Mouse (Mus musculus): ENCODE results near the gene Polr3f. TPM values are rescaled to one million over a fixed set of nuclear protein-coding genes. Genes with fewer than 3 reads are reported as not detected.

The Polr3f gene
- polyA plus RNA-seq (2016; fragmentation: Nextera tagmentation; extraction: Ambion mirVana) = 35.1 and 36.1 TPM in 2 replicates

DNA sequence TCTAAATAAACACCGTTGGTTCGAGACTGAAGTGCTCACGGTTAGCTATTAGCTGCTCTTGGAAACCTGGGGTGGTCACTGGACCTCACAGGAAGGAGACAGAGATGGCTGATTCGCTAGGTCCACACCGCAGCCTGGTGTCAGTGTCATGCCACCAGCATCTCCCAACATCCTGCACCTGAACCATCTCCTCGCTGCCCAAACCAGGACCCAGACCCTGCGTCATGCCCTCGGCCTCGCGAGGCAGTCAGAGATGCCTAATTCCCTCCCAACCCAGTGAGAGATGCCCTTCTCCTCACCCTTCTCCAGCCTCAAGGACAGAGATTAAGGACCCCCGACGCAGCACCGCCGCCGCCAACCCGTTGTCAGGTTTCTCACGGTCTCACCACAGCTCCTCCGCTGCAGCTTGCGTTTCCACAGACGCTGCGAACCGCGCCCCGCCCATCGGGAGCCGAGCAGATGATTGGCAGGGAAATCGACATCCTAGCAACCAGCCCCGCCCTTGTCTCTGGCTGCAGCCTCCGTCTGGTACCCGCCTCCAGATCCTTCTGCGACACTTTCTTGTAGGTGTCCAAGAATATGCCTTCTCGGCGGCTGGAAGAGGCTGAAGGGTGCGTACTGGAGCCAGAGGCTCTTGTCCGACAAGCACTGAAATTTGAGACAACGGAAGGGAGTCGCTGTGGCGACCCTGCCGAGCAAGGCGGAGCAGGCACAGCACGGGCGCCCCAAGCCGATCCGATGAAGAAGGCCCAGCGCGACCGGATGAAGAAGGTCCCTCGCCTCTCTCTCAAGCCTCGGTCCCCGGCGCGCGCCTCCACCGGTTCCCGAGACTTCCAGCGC, at the start of gene Polr3f, which contains the start of gene Dzank1:
Gene Polr3f (plus strand): TSS at position 738 of the 840 bp plus-strand sequence.
Gene Dzank1 (minus strand): TSS at position 434 of the 840 bp plus-strand sequence.
- H3K4me1 ChIP-seq = peaks cover 21% of the 10 kb centered on the region
- H3K4me3 ChIP-seq = peak within 1 kb of the TSS; percentile 92
- WGBS = 1% methylated on average over 56 of the region's 56 CpGs

DNA sequence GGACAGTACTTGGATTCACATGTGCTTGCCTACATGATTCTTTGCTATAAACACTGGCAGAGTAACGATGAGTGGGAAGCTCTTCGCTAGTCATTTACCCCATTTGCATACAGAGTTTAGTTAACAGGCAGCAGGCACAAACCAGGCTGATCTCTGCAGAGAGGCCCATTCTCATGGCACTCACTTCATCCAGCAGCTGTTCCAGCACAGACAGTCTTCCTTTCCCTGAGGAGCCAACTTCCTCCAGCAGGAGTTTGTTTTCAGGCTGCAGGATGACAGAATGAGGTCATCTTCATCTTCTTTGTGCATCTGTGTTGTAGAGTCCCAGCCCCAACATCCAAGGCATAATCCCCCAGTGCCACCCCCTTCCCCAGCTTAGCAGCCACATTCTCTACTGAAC, 48.1 kb upstream of the Polr3f start:
- Histone ChIP-seq H3K4me3 (no peak overlapping the region), H3K36me3 (replicated peaks) (no peaks in the 10 kb centered on the region), H3K9me3 (no peaks in the 10 kb centered on the region), H3K4me1 (no peaks in the 10 kb centered on the region), H3K27me3 (ENCODE audit: poor library complexity, severe bottlenecking) (no peaks in the 10 kb centered on the region), H3K27ac (no peak overlapping the region)
- DNase-seq (ENCODE audit: extremely low spot score, low spot score) = no peak
- 89% methylated on average over 2 of the region's 2 CpGs for WGBS

More for the DNA sequence above, at the start of gene Polr3f, which contains the start of gene Dzank1:
- peaks cover 22% of the 10 kb centered on the region for H3K36me3 ChIP-seq (replicated peaks)
- H3K27me3 ChIP-seq (ENCODE audit: poor library complexity, severe bottlenecking) = peaks cover 14% of the 10 kb centered on the region
- peak within 1 kb of the TSS; percentile 90 for H3K27ac ChIP-seq
- peak; percentile 95 for DNase-seq (ENCODE audit: extremely low spot score, low spot score)
- H3K9me3 ChIP-seq = no peaks in the 10 kb centered on the region

DNA sequence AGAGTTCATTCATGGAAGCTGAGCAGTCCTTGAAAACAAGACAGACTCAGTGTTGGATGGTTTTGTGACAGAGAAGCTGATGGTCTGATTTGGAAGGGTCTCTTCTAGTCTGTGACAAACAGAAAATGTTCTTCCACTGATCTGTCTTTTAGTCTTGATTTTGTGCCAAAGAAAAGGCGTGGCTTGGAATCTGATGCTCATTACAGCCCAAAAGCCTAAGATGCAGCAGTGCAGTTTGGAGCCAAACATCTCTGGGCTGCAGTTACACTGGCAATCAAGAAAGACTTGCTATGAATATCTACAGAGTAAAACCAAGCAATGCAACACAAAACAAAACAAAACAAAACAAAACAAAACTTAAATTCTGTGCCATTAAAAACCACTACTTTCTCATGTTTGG, 43.4 kb upstream of the Polr3f start:
- no peak overlapping the region for H3K4me3 ChIP-seq
- 70% methylated on average over 1 of the region's 1 CpGs for WGBS
- no peak for DNase-seq (ENCODE audit: extremely low spot score, low spot score)
- H3K27ac ChIP-seq = no peak overlapping the region
- H3K4me1 ChIP-seq = no peaks in the 10 kb centered on the region
- H3K9me3 ChIP-seq = no peaks in the 10 kb centered on the region
- no peaks in the 10 kb centered on the region for H3K27me3 ChIP-seq (ENCODE audit: poor library complexity, severe bottlenecking)
- no peaks in the 10 kb centered on the region for H3K36me3 ChIP-seq (replicated peaks)

DNA sequence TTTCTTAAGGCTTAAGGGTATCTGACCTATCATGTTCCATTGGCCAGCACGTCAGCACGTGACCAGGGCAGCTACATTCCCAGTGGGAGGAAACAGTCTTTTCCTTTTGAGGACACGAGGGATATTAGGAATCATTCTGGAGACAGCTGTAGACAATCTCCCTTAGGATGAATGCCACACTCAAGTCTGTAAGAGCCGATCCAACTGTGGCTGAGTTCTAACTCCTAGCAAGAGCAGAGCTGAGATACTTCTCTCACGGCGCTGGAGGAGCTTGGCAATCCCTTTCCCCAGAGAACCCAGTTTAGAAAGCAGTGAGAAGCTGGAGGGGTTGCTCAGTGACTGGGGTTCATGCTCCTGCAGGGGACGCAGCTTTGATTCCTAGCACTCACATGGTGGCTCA, 42.1 kb upstream of the Polr3f start:
- Histone ChIP-seq H3K9me3 (no peaks in the 10 kb centered on the region), H3K27me3 (ENCODE audit: poor library complexity, severe bottlenecking) (no peaks in the 10 kb centered on the region), H3K4me1 (no peaks in the 10 kb centered on the region), H3K27ac (no peak overlapping the region), H3K4me3 (no peak overlapping the region), H3K36me3 (replicated peaks) (no peaks in the 10 kb centered on the region)
- whole genome bisulfite sequencing = 88% methylated on average over 7 of the region's 7 CpGs
- no peak for DNase-seq (ENCODE audit: extremely low spot score, low spot score)

DNA sequence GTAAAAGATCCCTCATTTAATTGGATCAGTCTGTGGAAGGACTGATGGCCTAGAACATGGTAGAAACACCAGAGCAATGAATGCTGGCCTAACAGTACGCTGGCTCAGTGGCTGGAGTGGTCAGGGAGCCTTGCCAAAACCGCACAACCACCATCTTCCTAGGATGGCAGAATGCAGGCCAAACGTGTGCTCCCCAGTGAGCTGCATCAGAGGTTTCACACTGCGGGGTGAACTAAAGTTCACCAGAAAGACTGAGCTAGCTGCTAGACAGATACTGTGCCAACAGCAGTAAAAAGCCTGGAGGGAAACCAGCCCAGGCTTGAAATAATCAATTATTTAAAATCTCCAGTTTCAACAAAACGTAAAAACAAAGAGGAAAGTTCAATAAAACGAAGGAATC, 40.0 kb upstream of the Polr3f start:
- Histone ChIP-seq H3K27me3 (ENCODE audit: poor library complexity, severe bottlenecking) (no peaks in the 10 kb centered on the region), H3K27ac (no peak overlapping the region), H3K36me3 (replicated peaks) (no peaks in the 10 kb centered on the region), H3K4me1 (no peaks in the 10 kb centered on the region), H3K9me3 (no peaks in the 10 kb centered on the region), H3K4me3 (no peak overlapping the region)
- DNase-seq (ENCODE audit: extremely low spot score, low spot score) = no peak
- 87% methylated on average over 6 of the region's 6 CpGs for WGBS

DNA sequence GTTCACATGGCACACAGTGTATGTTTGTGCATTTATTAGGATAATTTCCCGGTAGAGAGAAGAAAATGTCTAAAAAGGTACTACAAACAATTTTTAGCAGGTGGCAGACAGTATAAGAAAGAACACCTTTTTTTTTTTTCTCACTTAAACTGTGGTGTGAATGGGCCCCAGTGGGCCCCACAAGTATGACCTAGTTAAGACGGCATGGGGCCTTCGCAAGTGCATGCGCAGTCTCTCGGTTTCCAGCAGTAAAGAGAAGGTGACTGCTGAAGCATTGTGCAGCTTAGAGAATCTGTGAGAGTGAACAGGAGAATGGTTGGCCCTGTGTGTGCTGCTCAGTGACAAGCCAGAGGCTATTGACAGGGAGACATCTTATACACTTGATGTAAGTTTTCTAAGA, 38.2 kb upstream of the Polr3f start:
- Histone ChIP-seq H3K4me3 (no peak overlapping the region), H3K27ac (no peak overlapping the region), H3K36me3 (replicated peaks) (no peaks in the 10 kb centered on the region), H3K27me3 (ENCODE audit: poor library complexity, severe bottlenecking) (no peaks in the 10 kb centered on the region), H3K9me3 (no peaks in the 10 kb centered on the region), H3K4me1 (no peaks in the 10 kb centered on the region)
- DNase-seq (ENCODE audit: extremely low spot score, low spot score) = no peak
- 96% methylated on average over 5 of the region's 5 CpGs for WGBS

DNA sequence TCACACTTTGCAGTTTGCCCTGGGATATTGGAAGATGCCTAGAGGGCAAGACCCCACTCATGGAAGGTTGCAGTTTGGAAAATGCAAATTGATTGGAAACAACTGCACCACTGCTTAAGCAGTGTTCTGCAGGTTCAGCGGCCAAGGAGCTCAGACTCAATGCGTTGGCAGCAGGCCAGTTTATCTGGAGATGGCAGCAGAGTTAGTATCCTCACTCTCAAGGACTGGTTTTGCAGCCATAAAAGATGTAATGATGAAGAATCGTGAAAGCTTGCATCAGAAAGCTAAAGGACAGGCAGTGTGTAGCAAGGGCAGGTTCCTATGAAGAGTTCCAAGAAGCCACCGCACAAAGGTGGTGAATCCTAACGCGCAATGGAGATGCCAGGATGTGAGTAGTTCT, 25.4 kb upstream of the Polr3f start:
- Histone ChIP-seq H3K4me3 (no peak overlapping the region), H3K4me1 (no peaks in the 10 kb centered on the region), H3K36me3 (replicated peaks) (no peaks in the 10 kb centered on the region), H3K27ac (no peak overlapping the region), H3K27me3 (ENCODE audit: poor library complexity, severe bottlenecking) (no peaks in the 10 kb centered on the region), H3K9me3 (no peaks in the 10 kb centered on the region)
- DNase-seq (ENCODE audit: extremely low spot score, low spot score) = no peak
- 94% methylated on average over 6 of the region's 6 CpGs for WGBS

DNA sequence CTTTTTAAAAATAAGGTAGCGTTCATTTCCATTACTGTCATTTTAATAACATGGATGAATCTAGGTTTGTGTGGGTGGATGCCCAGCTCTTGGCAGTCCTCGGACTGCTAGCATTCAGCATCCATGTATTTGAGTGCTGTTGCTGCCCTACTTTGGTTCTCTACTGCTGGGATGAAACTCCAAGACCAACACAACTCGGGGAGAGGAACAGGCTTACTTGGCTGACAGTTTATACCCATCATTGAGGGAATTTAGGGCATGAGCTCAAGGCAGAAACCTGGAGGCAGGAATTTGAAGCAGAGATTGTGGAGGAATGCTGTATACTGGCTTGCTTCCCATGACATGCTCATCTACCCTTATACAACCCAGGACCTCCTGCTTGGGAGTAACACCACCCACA, 12.9 kb upstream of the Polr3f start:
- DNase-seq (ENCODE audit: extremely low spot score, low spot score) = no peak
- 88% methylated on average over 3 of the region's 3 CpGs for WGBS
- Histone ChIP-seq H3K4me3 (no peak overlapping the region), H3K36me3 (replicated peaks) (no peaks in the 10 kb centered on the region), H3K27me3 (ENCODE audit: poor library complexity, severe bottlenecking) (no peaks in the 10 kb centered on the region), H3K9me3 (no peaks in the 10 kb centered on the region), H3K4me1 (no peaks in the 10 kb centered on the region), H3K27ac (no peak overlapping the region)

DNA sequence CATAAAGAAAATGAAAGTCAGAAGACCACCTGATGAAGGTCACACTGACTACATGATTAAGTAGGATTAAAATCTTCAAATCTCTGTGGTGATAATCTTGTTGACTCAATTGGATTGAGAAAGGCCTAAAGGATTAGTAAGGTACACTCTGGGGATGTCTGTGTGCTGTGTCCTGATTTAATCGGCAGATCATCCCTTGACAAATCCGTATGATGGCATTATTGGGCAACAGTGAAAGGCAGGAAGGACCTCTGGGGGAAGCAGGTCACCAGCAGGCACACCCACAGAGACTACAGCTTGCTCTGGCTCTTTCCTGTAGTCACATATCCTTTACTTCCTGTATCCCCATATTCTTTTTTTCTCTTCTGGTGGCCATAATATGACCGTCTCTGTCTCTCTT, 7.7 kb upstream of the Polr3f start:
- H3K36me3 ChIP-seq (replicated peaks) = no peaks in the 10 kb centered on the region
- H3K4me1 ChIP-seq = no peaks in the 10 kb centered on the region
- no peak overlapping the region for H3K27ac ChIP-seq
- H3K9me3 ChIP-seq = no peaks in the 10 kb centered on the region
- no peak overlapping the region for H3K4me3 ChIP-seq
- 79% methylated on average over 3 of the region's 3 CpGs for WGBS
- H3K27me3 ChIP-seq (ENCODE audit: poor library complexity, severe bottlenecking) = no peaks in the 10 kb centered on the region
- no peak for DNase-seq (ENCODE audit: extremely low spot score, low spot score)

DNA sequence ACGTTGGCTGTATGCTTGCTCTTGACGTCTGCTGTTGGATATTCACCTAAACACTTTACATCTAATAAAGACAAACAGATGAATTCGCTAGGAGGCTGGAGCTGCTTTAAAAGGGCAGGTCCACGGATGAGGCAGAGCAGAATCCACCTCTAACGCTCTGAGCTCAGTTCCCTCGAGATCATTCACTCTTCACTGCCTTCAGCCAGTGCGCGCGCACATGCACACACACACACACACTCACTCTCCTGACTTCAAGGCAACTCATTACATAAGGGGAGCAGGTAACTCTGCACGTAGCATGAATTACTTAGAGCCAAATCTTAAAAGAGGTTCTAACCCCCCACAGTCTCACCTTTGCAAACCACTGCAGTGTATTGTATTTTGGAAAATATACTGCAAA, 1.7 kb upstream of the Polr3f start:
- H3K36me3 ChIP-seq (replicated peaks) = peaks cover 12% of the 10 kb centered on the region
- no peak overlapping the region for H3K27ac ChIP-seq
- 63% methylated on average over 10 of the region's 10 CpGs for WGBS
- DNase-seq (ENCODE audit: extremely low spot score, low spot score) = no peak
- no peaks in the 10 kb centered on the region for H3K9me3 ChIP-seq
- peaks cover 21% of the 10 kb centered on the region for H3K4me1 ChIP-seq
- H3K4me3 ChIP-seq = no peak overlapping the region
- peaks cover 14% of the 10 kb centered on the region for H3K27me3 ChIP-seq (ENCODE audit: poor library complexity, severe bottlenecking)

DNA sequence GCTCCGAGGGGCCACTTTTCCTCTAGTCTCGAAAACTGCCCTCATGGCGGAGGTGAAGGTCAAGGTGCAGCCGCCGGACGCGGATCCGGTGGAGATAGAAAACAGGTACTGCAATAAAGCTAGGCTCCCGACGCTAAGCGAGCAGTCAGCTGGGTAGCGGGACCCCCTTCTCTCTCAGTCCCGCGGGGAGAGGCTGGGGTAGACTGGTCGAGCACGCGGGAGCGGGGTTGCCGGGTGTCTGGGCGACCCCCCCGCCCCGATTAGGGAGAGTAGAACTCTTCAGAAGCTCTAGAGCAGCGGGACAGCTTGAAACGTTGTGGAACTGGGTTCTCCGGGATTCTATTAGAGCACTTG, 280 bp downstream of the Polr3f start:
- Histone ChIP-seq H3K36me3 (replicated peaks) (peaks cover 28% of the 10 kb centered on the region), H3K27me3 (ENCODE audit: poor library complexity, severe bottlenecking) (peaks cover 14% of the 10 kb centered on the region), H3K9me3 (no peaks in the 10 kb centered on the region), H3K4me1 (peaks cover 21% of the 10 kb centered on the region), H3K27ac (peak overlapping the region; percentile 90), H3K4me3 (peak overlapping the region; percentile 92)
- WGBS = 0% methylated on average over 25 of the region's 25 CpGs
- DNase-seq (ENCODE audit: extremely low spot score, low spot score) = no peak

DNA sequence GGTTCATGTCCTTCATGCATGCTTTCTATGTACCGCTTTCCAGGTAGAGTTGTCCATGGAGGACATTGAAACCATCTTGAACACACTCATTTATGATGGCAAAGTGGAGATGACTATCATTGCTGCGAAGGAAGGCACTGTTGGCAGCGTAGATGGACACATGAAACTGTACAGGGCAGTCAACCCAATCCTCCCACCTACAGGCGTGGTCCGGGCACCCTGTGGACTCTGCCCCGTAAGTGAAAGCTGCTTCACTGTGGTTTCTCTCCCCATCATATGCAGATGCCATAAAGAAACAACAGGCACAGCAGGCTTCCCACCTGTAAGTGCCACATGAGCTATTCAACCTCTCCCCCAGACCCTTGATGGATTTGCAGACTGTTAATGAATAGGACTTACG, 9.6 kb downstream of the Polr3f start:
- no peak for DNase-seq (ENCODE audit: extremely low spot score, low spot score)
- no peaks in the 10 kb centered on the region; the same call in 1 of the 2 replicates for H3K9me3 ChIP-seq
- peaks cover 100% of the 10 kb centered on the region for H3K36me3 ChIP-seq (replicated peaks)
- H3K27me3 ChIP-seq (ENCODE audit: poor library complexity, severe bottlenecking) = no peaks in the 10 kb centered on the region
- H3K27ac ChIP-seq = no peak overlapping the region
- H3K4me1 ChIP-seq = no peaks in the 10 kb centered on the region
- 95% methylated on average over 7 of the region's 7 CpGs for WGBS
- no peak overlapping the region for H3K4me3 ChIP-seq

DNA sequence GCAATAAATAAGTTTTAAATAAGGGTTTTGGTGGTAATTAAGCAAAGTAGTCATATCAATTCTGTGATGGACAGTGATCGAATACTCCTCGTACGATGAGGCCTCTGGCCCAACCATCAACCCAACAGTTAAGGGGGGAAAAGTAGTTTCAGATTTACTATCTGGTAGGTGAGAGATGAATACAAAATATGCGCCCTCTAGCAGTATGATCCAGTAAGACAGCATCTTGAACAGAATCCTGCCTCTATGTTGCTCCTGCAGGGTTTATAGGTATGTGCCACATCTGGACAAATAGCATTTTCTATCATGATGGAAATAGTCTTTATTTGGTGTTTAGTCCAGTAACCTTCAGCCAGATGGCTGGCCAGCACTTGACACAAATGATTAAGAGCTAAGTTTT, 13.7 kb downstream of the Polr3f start:
- no peak overlapping the region for H3K27ac ChIP-seq
- no peak for DNase-seq (ENCODE audit: extremely low spot score, low spot score)
- H3K27me3 ChIP-seq (ENCODE audit: poor library complexity, severe bottlenecking) = no peaks in the 10 kb centered on the region
- H3K4me3 ChIP-seq = no peak overlapping the region
- H3K4me1 ChIP-seq = no peaks in the 10 kb centered on the region
- WGBS = 88% methylated on average over 4 of the region's 4 CpGs
- H3K36me3 ChIP-seq (replicated peaks) = peaks cover 98% of the 10 kb centered on the region
- H3K9me3 ChIP-seq = no peaks in the 10 kb centered on the region

Data from forebrain, embryonic 10.5 days (tissue).